Mouse (Mus musculus): Measurements from ENCODE around the gene Rab5c. TPM values are rescaled to one million over a fixed set of nuclear protein-coding genes. Genes with fewer than 3 reads are reported as not detected.

Gene Rab5c
- total RNA-seq (2023) = 100 to 1,000 TPM; 121 to 133 TPM

DNA sequence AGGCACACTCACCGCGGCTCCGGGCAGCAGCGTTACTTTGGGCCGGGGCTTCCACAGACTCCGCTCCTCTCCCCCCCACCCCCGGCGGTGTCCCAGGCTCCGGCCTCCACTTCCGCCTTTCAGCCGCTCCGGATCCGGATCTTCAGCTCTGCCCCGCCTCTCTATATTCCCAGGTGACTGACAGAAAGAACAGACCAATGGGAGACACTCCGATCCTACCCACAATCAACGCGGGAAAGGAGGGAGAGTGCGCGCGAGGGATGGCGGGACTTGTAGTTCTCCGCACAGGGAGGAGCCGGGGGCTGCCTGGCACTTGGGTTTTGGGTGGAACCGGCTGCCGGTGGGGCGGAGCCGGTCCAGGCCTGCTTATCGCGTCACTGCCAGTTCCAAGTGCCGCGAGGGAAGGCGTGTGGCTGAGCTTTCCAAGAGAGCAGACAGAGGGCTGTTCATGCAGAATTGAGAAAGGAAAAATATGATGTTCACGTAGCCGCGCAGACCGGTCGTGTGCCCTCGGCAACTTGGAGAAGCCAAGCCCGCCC is at the start of gene Rab5c:
TSS of gene Rab5c (minus strand) at position 150 of the 539 bp plus-strand sequence.

DNA sequence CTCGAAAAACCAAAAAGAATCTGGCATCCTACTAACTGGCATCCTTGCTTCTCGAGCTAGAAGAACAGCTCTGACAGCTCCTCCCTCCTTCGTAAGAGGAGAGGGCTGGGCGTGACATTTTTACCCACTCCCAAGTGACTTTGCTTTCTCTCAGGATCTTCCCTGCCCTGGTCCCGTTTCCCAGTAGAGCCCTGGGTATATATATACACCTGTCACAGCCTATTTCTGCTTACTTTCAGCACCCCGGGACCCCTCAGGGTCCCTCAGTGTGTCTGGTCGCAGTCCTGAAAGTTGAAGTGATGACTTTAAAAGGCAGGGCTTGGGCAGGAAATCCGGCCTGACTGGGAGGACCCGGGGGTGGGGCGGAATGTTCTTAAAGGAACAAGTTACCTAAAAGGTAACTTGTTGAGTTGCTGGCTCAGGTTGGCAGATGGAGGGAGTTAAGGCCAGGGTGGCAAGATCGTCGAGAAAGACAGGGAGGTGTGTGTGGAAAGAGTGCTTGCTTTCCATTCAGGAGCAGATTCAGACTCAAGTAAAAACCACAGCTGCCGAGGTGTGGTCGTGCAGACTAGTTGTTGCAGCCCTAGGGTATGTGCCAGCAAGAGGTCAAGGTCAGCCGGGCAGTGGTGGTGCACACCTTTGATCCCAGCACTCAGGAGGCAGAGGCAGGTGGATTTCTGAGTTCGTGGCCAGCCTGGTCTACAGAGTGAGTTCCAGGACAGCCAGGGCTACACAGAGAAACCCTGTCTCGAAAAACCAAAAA is 32.8 kb upstream of the Rab5c start, which contains the start of gene Ghdc:
TSS of gene Ghdc (minus strand) at position 312 of the 763 bp plus-strand sequence.

DNA sequence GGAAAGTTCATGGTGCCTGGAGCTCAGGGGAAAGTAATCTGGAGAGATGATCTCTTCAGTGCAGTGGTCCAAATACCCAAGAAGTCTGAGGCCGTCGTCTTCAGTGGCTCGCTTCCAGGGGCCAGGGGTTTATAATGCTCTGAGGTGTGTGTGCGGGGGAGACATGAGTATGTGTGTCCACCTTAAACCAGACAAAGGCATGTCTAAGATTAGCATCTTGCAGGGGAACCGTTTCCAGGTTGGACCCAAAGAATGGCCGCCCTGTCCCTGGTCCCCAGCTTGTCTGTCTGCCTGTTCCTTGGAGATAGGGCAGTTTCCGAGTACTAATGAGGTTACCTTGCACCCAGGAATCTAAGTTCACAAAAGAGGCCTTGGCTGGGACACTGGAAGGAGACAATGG is 24.8 kb upstream of the Rab5c start, which contains the start of gene Hcrt:
TSS of gene Hcrt (minus strand) at position 101 of the 400 bp plus-strand sequence.

DNA sequence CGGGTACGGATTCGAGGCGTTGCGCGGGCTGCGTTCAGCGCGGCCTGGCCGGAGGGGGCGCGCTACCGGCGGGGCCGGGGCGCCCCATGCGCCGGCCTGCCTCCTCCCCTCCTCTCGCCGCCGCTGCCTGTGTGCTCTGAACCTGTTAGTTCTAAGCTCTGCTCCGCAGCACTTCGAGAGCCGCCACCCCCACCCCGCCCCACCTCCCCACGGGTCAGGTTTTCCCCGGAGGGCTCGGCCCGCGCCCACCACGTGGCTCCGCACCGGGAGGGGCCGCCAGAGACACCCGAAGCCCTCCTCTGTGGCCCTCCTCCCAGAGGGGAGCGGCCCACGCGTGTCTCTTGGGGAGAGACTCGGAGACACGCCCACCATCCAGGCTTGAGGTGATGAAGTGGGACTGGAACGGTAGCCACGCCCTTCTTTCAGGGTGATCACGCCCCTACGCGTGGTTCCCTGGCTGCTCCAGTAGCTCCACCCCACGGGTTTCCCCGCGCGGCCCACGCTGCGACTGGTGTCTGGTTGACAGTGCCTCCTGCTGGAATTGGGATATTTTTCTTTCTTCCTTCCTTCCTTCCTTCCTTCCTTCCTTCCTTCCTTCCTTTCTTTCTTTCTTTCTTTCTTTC is 21.7 kb upstream of the Rab5c start, which contains the start of gene Kcnh4:
TSS of gene Kcnh4 (minus strand) at position 332 of the 623 bp plus-strand sequence.

DNA sequence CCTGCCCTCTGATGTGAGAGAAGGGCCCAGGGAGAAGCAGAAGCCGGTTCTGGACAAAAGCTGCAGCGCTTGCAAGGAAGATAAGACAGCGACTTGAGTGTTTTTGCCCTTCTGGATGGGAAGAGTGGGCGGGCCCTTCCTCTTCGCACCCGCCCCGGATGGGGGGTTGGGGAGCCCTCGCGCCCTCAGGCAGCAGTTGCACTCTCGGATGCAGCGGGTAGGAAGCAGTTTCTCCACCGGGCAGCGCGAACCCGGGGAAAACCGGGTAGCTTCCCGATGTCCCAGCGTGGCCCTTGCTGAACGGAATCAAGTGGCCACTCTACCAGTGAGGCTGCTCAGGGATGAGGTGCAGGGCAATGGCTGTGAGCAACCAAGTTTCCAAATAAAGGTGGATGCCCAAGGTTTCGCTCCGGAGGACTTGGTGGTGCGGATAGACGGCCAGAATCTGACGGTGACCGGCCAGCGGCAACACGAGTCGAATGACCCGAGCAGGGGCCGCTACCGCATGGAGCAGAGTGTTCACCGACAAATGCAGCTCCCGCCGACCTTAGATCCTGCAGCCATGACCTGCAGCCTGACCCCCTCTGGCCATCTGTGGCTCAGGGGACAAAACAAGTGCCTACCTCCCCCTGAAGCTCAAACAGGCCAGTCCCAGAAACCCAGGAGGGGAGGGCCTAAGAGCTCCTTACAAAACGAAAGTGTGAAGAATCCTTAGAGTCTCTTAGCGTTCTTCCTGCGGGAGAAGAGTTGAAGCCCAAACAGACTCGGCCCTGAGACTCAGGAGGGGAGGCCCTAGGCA is 24.1 kb downstream of the Rab5c start, which contains the start of gene Hspb9:
TSS of gene Hspb9 (plus strand) at position 116 of the 799 bp plus-strand sequence.

GRCm38 (mm10) chr11:100711783-100712615 is 26.0 kb downstream of the Rab5c start, which contains the start of gene Kat2a:
Gene Kat2a, minus strand, starts transcription at chr11:100712465.

GRCm38 (mm10) chr11:100703851-100704531 is 34.0 kb downstream of the Rab5c start, which contains the start of gene Dhx58:
Gene Dhx58, minus strand, starts transcription at chr11:100704271.

DNA sequence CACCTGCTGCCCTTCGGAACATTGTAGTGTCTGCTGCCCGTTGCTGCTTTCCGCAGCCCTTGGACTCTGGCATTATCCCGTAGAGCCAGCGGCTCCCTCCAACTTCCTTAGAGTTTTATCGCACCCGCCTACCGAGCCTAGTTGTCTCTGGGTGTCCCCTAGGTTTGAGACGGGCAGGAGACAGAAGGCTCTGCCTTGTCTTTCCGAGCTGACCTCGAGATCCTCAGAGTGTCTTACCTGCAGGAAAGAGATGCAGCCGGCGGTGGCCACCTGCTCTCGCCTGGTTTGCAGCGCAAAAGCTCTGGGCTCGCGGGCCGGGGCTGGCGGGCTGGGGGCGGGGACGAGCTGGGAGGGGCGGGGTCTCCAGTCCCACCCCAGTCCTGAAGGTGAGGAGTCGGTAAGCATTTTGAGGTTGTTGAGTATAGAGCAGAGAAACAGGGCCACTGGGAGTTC is 45.8 kb downstream of the Rab5c start, which contains the start of gene Zfp385c:
TSS of gene Zfp385c (minus strand) at position 292 of the 453 bp plus-strand sequence.

Other genes with a start within 250 kb of the Rab5c start
- gene Acly, start 210.2 kb downstream of the Rab5c start, total RNA-seq (2023) = 100 to 1,000 TPM; 146 to 160 TPM
- not detected for gene Ttc25, start 192.6 kb downstream of the Rab5c start, total RNA-seq (2023)
- gene Cnp, start 163.3 kb downstream of the Rab5c start, total RNA-seq (2023) = 100 to 1,000 TPM; 124 to 136 TPM
- gene Nkiras2, start 119.0 kb downstream of the Rab5c start, total RNA-seq (2023) = 10 to 100 TPM; 18.6 to 23.3 TPM
- gene Dnajc7, start 118.0 kb downstream of the Rab5c start, total RNA-seq (2023) = 100 to 1,000 TPM; 398 to 430 TPM
- not detected for gene Zfp385c, start 45.8 kb downstream of the Rab5c start, total RNA-seq (2023)
- gene Dhx58, start 33.9 kb downstream of the Rab5c start, total RNA-seq (2023) = 10 to 100 TPM; 12.2 to 15.1 TPM
- 10 to 100 TPM; 44.5 to 49.7 TPM for gene Kat2a, start 25.8 kb downstream of the Rab5c start, total RNA-seq (2023)
- not detected for gene Hspb9, start 24.4 kb downstream of the Rab5c start, total RNA-seq (2023)
- under 1 TPM; 0.23 to 0.24 TPM for gene Kcnh4, start 21.7 kb upstream of the Rab5c start, total RNA-seq (2023)
- not detected for gene Hcrt, start 24.7 kb upstream of the Rab5c start, total RNA-seq (2023)
- gene Ghdc, start 32.7 kb upstream of the Rab5c start, total RNA-seq (2023) = 1 to 10 TPM; 6.3 to 6.5 TPM
- gene Stat5b, start 112.5 kb upstream of the Rab5c start, total RNA-seq (2023) = 100 to 1,000 TPM; 129 to 142 TPM
- gene Stat5a, start 121.1 kb upstream of the Rab5c start, total RNA-seq (2023) = 10 to 100 TPM; 84.3 to 91.3 TPM
- gene Stat3, start 201.3 kb upstream of the Rab5c start, total RNA-seq (2023) = 100 to 1,000 TPM; 263 to 271 TPM
- gene Cavin1, start 232.7 kb upstream of the Rab5c start, total RNA-seq (2023) = under 1 TPM; 0.27 to 0.82 TPM